Mouse (Mus musculus) MEL-GATA-1-ER (cell line): ENCODE results near the gene Dhfr.

Experiments used
- DNase-seq: peaks from one replicate; pipeline ENCODE4 v3.0.0-alpha.2; 2012; ENCODE audit warnings: low read depth; ENCODE audit errors: extremely low read depth

Dhfr gene

GRCm38 (mm10) chr13:92387367-92387766 is 32.8 kb downstream of the Dhfr start:
- DNase-seq: no peak

- DNase-seq: no peak
These were observed 38.6 kb downstream of the Dhfr start for GRCm38 (mm10) chr13:92393047-92393661.

- no peak for DNase-seq
These were observed 44.2 kb downstream of the Dhfr start for GRCm38 (mm10) chr13:92398491-92399384.

GRCm38 (mm10) chr13:92402063-92402462 is 47.5 kb downstream of the Dhfr start:
- DNase-seq: no peak

DNA sequence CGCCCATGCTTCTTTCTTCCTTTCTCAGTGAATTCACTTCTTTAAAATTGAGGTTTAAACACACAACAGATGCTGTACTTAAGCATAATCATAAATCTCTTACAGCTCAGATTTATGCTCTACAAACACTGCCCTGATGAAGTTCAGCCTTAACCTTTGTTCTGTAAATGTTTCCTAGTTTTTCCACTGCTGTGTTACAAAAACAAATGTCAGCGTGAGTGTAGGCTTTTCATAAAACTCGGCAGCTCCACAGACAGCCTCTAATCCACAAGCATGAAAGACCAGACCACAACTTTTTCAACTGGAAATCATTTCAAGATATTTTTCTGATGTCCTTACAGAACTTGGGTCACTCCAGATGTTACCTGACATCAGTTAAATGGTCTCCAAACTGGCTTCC is 49.0 kb downstream of the Dhfr start:
- no peak for DNase-seq

DNA sequence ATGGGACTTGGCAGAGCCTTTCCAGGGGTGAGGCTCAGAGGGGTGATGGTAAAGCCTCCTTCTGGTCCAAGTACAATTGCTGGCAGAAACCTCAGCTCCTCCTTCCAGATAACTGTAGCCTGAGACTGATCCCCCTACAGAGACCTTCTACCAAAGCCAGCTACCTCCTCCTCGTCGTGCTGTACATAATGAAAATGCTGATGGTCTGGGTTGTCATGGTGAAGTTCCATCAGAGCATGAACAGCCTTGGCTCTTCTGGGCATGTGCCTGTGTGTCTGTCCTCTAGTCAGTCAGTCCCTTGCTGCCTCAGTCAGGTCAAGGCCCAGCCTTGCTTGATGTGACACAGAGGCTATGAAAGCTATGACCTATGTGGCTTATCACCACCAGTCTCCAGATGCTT is 56.0 kb downstream of the Dhfr start:
- DNase-seq: no peak

GRCm38 (mm10) chr13:92419630-92420029 is 65.1 kb downstream of the Dhfr start:
- DNase-seq: no peak

DNA sequence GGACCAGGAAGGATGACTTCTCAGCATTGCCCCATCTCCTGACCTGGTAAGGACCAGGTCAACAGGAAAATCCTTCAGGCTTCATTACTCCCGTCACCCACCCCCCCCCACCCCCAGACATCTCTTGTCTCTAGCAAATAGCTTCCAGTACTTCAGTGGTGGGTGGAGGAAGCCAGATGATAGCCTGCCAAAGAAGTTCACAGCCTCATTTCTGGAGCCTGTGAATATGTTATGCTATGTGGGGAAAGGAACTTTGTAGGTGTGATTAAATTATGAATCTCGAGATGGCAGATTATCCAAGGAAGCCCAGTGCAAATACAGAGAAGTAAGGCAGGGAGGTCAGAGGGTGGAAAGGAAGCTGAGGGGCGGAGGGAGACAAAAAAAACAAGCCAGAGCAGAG is 69.2 kb downstream of the Dhfr start:
- no peak for DNase-seq

DNA sequence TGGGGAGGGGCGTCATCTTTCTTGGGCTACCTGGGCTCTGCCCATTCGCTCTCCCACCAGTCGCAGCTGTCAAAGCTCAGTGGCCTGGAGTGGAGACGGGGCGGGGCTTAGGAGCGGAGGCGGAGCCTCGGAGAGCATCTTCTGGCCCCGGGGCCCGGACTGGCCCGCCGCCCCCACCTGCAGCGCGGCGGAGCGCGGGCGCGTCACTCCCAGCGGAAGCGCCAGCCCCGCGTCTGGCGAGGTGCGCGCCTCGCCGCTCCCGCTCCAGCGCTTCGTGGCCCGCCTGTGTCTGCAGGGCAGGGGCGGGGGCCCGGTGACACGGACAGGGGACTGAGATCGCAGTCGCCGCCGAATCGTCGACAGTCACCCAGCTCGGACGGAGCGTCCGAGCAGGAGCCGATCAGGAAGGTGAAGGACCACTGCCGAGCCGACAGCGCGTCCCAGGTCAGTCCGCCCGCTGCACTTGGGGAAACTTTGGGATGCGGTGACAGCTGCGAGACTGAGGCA is 71.3 kb downstream of the Dhfr start, which contains the start of gene Ankrd34b:
TSS of gene Ankrd34b (plus strand) at position 139 of the 507 bp plus-strand sequence.
- no peak for DNase-seq

DNA sequence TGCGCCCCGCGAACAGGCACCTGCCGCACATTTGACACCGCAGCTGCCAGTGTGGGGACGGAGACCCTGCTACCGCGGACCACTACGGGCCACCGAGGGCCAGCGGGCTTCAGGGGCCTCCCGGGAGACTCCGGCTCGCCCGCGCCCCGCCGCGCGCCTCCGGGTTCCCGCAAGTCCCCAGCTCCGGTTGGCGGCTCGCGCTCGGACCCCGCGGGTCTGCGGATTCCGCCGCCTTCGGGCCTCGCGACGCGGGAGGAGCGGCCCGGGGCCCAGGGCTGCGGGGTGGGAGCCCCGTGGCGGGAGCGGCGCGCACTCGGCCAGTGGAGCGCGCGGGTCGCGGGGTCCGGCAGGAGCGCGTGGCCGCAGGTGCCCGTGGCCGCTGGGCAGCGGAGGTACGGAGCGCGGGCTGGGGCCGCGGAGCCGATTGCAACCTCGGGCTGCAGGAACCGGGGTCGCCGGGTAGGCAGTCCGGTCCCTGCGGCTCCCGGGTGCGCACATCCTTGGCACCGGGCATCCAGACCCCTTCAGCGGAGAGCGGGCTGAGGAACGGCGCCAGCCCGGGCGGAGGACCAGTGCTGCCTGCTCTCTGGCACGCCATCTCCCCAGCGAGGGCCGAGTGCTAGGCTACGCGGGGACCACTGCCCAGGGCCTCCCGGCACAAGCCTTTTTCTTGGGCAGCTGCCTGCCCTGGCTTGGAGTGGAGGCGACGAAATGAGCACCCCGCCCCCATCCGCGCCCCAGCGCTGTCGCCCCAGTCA is 71.9 kb downstream of the Dhfr start:
- DNase-seq: no peak

GRCm38 (mm10) chr13:92427351-92427855 is 72.9 kb downstream of the Dhfr start:
- no peak for DNase-seq
